Mouse (Mus musculus): ENCODE data around the gene 3110082I17Rik. TPM values are rescaled to one million over a fixed set of nuclear protein-coding genes. Genes with fewer than 3 reads are reported as not detected.
"Not testable (repeated sequence)": the region's sequence is repeated elsewhere in the genome, so short reads cannot be mapped to it uniquely, and the experiment has no call there.

The 3110082I17Rik gene
- polyA plus RNA-seq, 1 experiment from 2014 or later: 40.0 TPM

GRCm38 (mm10) chr5:139338403-139338802 lies 121.9 kb downstream of the 3110082I17Rik start:
- H3K4me2 ChIP-seq: no peak overlapping the region
- no peaks in the 10 kb centered on the region for H3K9me3 ChIP-seq
- 74% methylated on average over 3 of the region's 3 CpGs for WGBS
- peaks cover 56% of the 10 kb centered on the region for H3K36me3 ChIP-seq
- H3K4me1 ChIP-seq: peaks cover 3% of the 10 kb centered on the region
- ATAC-seq (ENCODE audit: borderline replicate concordance, extremely low read depth, low FRiP score, low TSS enrichment): no peak; the same call in 1 of the 2 replicates
- H3K27me3 ChIP-seq: no peaks in the 10 kb centered on the region
- no peak overlapping the region for H3K4me3 ChIP-seq
- no peak overlapping the region for H3K27ac ChIP-seq
- H3K9ac ChIP-seq: no peak overlapping the region

GRCm38 (mm10) chr5:139337826-139338370 lies 122.4 kb downstream of the 3110082I17Rik start:
- WGBS: 73% methylated on average over 13 of the region's 13 CpGs
- no peak overlapping the region for H3K4me2 ChIP-seq
- no peak overlapping the region for H3K27ac ChIP-seq
- H3K36me3 ChIP-seq: peaks cover 56% of the 10 kb centered on the region
- no peak overlapping the region for H3K4me3 ChIP-seq
- no peaks in the 10 kb centered on the region for H3K9me3 ChIP-seq
- no peak overlapping the region for H3K9ac ChIP-seq
- no peaks in the 10 kb centered on the region for H3K27me3 ChIP-seq
- no peak for ATAC-seq (ENCODE audit: borderline replicate concordance, extremely low read depth, low FRiP score, low TSS enrichment)
- no peaks in the 10 kb centered on the region for H3K4me1 ChIP-seq

GRCm38 (mm10) chr5:139335634-139336033 lies 124.7 kb downstream of the 3110082I17Rik start:
- peaks cover 38% of the 10 kb centered on the region for H3K36me3 ChIP-seq
- no peaks in the 10 kb centered on the region for H3K9me3 ChIP-seq
- WGBS: 91% methylated on average over 4 of the region's 4 CpGs
- no peaks in the 10 kb centered on the region for H3K4me1 ChIP-seq
- H3K4me3 ChIP-seq: no peak overlapping the region
- no peak overlapping the region for H3K4me2 ChIP-seq
- H3K27me3 ChIP-seq: no peaks in the 10 kb centered on the region
- H3K9ac ChIP-seq: no peak overlapping the region
- no peak overlapping the region for H3K27ac ChIP-seq
- ATAC-seq (ENCODE audit: borderline replicate concordance, extremely low read depth, low FRiP score, low TSS enrichment): no peak

- peaks cover 26% of the 10 kb centered on the region for H3K36me3 ChIP-seq
- H3K4me2 ChIP-seq; ATAC-seq (ENCODE audit: borderline replicate concordance, extremely low read depth, low FRiP score, low TSS enrichment); H3K9ac ChIP-seq; H3K27ac ChIP-seq; H3K4me1 ChIP-seq; H3K4me3 ChIP-seq; H3K9me3 ChIP-seq; H3K27me3 ChIP-seq: not testable (repeated sequence)
- 80% methylated on average over 10 of the region's 10 CpGs for WGBS
Measured at GRCm38 (mm10) chr5:139334394-139334793, 125.9 kb downstream of the 3110082I17Rik start.

- 74% methylated on average over 16 of the region's 16 CpGs for WGBS
- Histone ChIP-seq H3K36me3 (peaks cover 20% of the 10 kb centered on the region), H3K4me3 (no peak overlapping the region), H3K4me1 (no peaks in the 10 kb centered on the region), H3K27ac (no peak overlapping the region), H3K9me3 (no peaks in the 10 kb centered on the region), H3K9ac (no peak overlapping the region), H3K4me2 (no peak overlapping the region), H3K27me3 (no peaks in the 10 kb centered on the region)
- no peak for ATAC-seq (ENCODE audit: borderline replicate concordance, extremely low read depth, low FRiP score, low TSS enrichment)
Measured at GRCm38 (mm10) chr5:139333301-139334013, 126.9 kb downstream of the 3110082I17Rik start.

- no peak overlapping the region for H3K4me2 ChIP-seq
- no peaks in the 10 kb centered on the region for H3K27me3 ChIP-seq
- H3K4me3 ChIP-seq: no peak overlapping the region
- H3K9me3 ChIP-seq: no peaks in the 10 kb centered on the region
- peaks cover 19% of the 10 kb centered on the region for H3K36me3 ChIP-seq
- ATAC-seq (ENCODE audit: borderline replicate concordance, extremely low read depth, low FRiP score, low TSS enrichment): peak; percentile 17; the same call in 1 of the 2 replicates
- WGBS: 76% methylated on average over 8 of the region's 8 CpGs
- H3K4me1 ChIP-seq: no peaks in the 10 kb centered on the region
- no peak overlapping the region for H3K9ac ChIP-seq
- no peak overlapping the region for H3K27ac ChIP-seq
Measured at GRCm38 (mm10) chr5:139332590-139333272, 127.6 kb downstream of the 3110082I17Rik start.

GRCm38 (mm10) chr5:139331742-139332141 lies 128.6 kb downstream of the 3110082I17Rik start:
- H3K9ac ChIP-seq: no peak overlapping the region
- H3K4me1 ChIP-seq: no peaks in the 10 kb centered on the region
- no peak overlapping the region for H3K4me3 ChIP-seq
- no peaks in the 10 kb centered on the region for H3K27me3 ChIP-seq
- H3K36me3 ChIP-seq: peaks cover 10% of the 10 kb centered on the region
- no peak overlapping the region for H3K27ac ChIP-seq
- H3K9me3 ChIP-seq: no peaks in the 10 kb centered on the region
- no peak for ATAC-seq (ENCODE audit: borderline replicate concordance, extremely low read depth, low FRiP score, low TSS enrichment)
- H3K4me2 ChIP-seq: no peak overlapping the region
- 19% methylated on average over 8 of the region's 8 CpGs for WGBS

GRCm38 (mm10) chr5:139330766-139331165 lies 129.6 kb downstream of the 3110082I17Rik start:
- H3K27ac ChIP-seq: no peak overlapping the region
- no peak for ATAC-seq (ENCODE audit: borderline replicate concordance, extremely low read depth, low FRiP score, low TSS enrichment)
- H3K36me3 ChIP-seq: peaks cover 3% of the 10 kb centered on the region; the same call in 1 of the 2 replicates
- peaks cover 7% of the 10 kb centered on the region for H3K27me3 ChIP-seq
- H3K9ac ChIP-seq: no peak overlapping the region
- H3K4me3 ChIP-seq: no peak overlapping the region
- H3K4me2 ChIP-seq: no peak overlapping the region
- WGBS: 58% methylated on average over 7 of the region's 7 CpGs
- H3K4me1 ChIP-seq: peaks cover 2% of the 10 kb centered on the region; the same call in 1 of the 2 replicates
- no peaks in the 10 kb centered on the region for H3K9me3 ChIP-seq

GRCm38 (mm10) chr5:139327634-139328020 lies 132.7 kb downstream of the 3110082I17Rik start:
- peaks cover 24% of the 10 kb centered on the region for H3K4me1 ChIP-seq
- H3K27me3 ChIP-seq: peaks cover 33% of the 10 kb centered on the region
- no peak for ATAC-seq (ENCODE audit: borderline replicate concordance, extremely low read depth, low FRiP score, low TSS enrichment)
- no peak overlapping the region for H3K4me3 ChIP-seq
- H3K9me3 ChIP-seq: no peaks in the 10 kb centered on the region
- no peaks in the 10 kb centered on the region for H3K36me3 ChIP-seq
- H3K4me2 ChIP-seq: no peak overlapping the region
- H3K27ac ChIP-seq: no peak overlapping the region
- WGBS: 57% methylated on average over 7 of the region's 7 CpGs
- H3K9ac ChIP-seq: no peak overlapping the region

GRCm38 (mm10) chr5:139326986-139327633 lies 133.2 kb downstream of the 3110082I17Rik start:
- H3K27ac ChIP-seq: no peak overlapping the region
- H3K9ac ChIP-seq: no peak overlapping the region
- WGBS: 66% methylated on average over 7 of the region's 7 CpGs
- H3K36me3 ChIP-seq: no peaks in the 10 kb centered on the region
- peaks cover 33% of the 10 kb centered on the region for H3K27me3 ChIP-seq
- H3K4me3 ChIP-seq: no peak overlapping the region
- H3K4me2 ChIP-seq: no peak overlapping the region
- no peak for ATAC-seq (ENCODE audit: borderline replicate concordance, extremely low read depth, low FRiP score, low TSS enrichment)
- no peaks in the 10 kb centered on the region for H3K9me3 ChIP-seq
- H3K4me1 ChIP-seq: peaks cover 24% of the 10 kb centered on the region

GRCm38 (mm10) chr5:139326111-139326696 lies 134.1 kb downstream of the 3110082I17Rik start:
- ATAC-seq (ENCODE audit: borderline replicate concordance, extremely low read depth, low FRiP score, low TSS enrichment): no peak
- H3K27me3 ChIP-seq: peaks cover 33% of the 10 kb centered on the region
- WGBS: 67% methylated on average over 13 of the region's 13 CpGs
- H3K4me2 ChIP-seq: no peak overlapping the region
- peaks cover 24% of the 10 kb centered on the region for H3K4me1 ChIP-seq
- H3K9ac ChIP-seq: no peak overlapping the region
- H3K4me3 ChIP-seq: no peak overlapping the region
- no peaks in the 10 kb centered on the region for H3K36me3 ChIP-seq
- no peak overlapping the region for H3K27ac ChIP-seq
- H3K9me3 ChIP-seq: no peaks in the 10 kb centered on the region

Data from lung, embryonic 15.5 days (tissue).